Mouse (Mus musculus): ENCODE results near the gene Itch. TPM values are rescaled to one million over a fixed set of nuclear protein-coding genes. Genes with fewer than 3 reads are reported as not detected.
"Not testable (repeated sequence)": the region's sequence is repeated elsewhere in the genome, so short reads cannot be mapped to it uniquely, and the experiment has no call there.

Gene Itch
- polyA plus RNA-seq, 1 experiment from 2014 or later, result 20.3 TPM

GRCm38 (mm10) chr2:155103607-155104006 is 29.7 kb upstream of the Itch start:
- Histone ChIP-seq H3K4me1 (replicated peaks; ENCODE audit: control insufficient read depth, insufficient read depth, low read length) (no peaks in the 10 kb centered on the region), H3K9ac (ENCODE audit: low read depth, low read length) (no peak overlapping the region), H3K4me3 (ENCODE audit: low read depth, low read length) (no peak overlapping the region), H3K36me3 (ENCODE audit: control insufficient read depth, insufficient read depth) (no peaks in the 10 kb centered on the region), H3K27me3 (replicated peaks; ENCODE audit: control insufficient read depth, insufficient read depth, low read length) (no peaks in the 10 kb centered on the region), H3K9me3 (ENCODE audit: control insufficient read depth) (no peaks in the 10 kb centered on the region), H3K27ac (ENCODE audit: low read depth, low read length) (0 out of 2 replicates have a peak overlapping the region, but pooled peaks have one; percentile 15), H3K4me2 (replicated peaks; ENCODE audit: low read depth) (no peak overlapping the region)
- no peak for TF ChIP-seq CTCF (IDR thresholded peaks at IDR 0.05; ENCODE audit: low read depth)
- 66% methylated on average over 6 of the region's 6 CpGs for WGBS
- no peak for ATAC-seq

GRCm38 (mm10) chr2:155107276-155107675 is 26.0 kb upstream of the Itch start:
- not testable (repeated sequence) for H3K4me2 ChIP-seq (replicated peaks; ENCODE audit: low read depth); H3K27me3 ChIP-seq (replicated peaks; ENCODE audit: control insufficient read depth, insufficient read depth, low read length); ATAC-seq; H3K4me3 ChIP-seq (ENCODE audit: low read depth, low read length); H3K4me1 ChIP-seq (replicated peaks; ENCODE audit: control insufficient read depth, insufficient read depth, low read length); H3K9ac ChIP-seq (ENCODE audit: low read depth, low read length); H3K27ac ChIP-seq (ENCODE audit: low read depth, low read length); H3K9me3 ChIP-seq (ENCODE audit: control insufficient read depth); H3K36me3 ChIP-seq (ENCODE audit: control insufficient read depth, insufficient read depth)
- WGBS, result 79% methylated on average over 9 of the region's 9 CpGs

- Histone ChIP-seq H3K4me3 (ENCODE audit: low read depth, low read length) (no peak overlapping the region), H3K9me3 (ENCODE audit: control insufficient read depth) (no peaks in the 10 kb centered on the region), H3K9ac (ENCODE audit: low read depth, low read length) (no peak overlapping the region), H3K27me3 (replicated peaks; ENCODE audit: control insufficient read depth, insufficient read depth, low read length) (no peaks in the 10 kb centered on the region), H3K4me2 (replicated peaks; ENCODE audit: low read depth) (no peak overlapping the region), H3K27ac (ENCODE audit: low read depth, low read length) (no peak overlapping the region), H3K4me1 (replicated peaks; ENCODE audit: control insufficient read depth, insufficient read depth, low read length) (no peaks in the 10 kb centered on the region), H3K36me3 (ENCODE audit: control insufficient read depth, insufficient read depth) (no peaks in the 10 kb centered on the region)
- no peak for ATAC-seq
- 62% methylated on average over 7 of the region's 7 CpGs for WGBS
- TF ChIP-seq CTCF (IDR thresholded peaks at IDR 0.05; ENCODE audit: low read depth), result no peak
These were observed 18.0 kb upstream of the Itch start for GRCm38 (mm10) chr2:155115216-155115830.

GRCm38 (mm10) chr2:155133977-155134860 is 910 bp downstream of the Itch start:
- no peaks in the 10 kb centered on the region for H3K4me1 ChIP-seq (replicated peaks; ENCODE audit: control insufficient read depth, insufficient read depth, low read length)
- H3K9me3 ChIP-seq (ENCODE audit: control insufficient read depth), result no peaks in the 10 kb centered on the region
- H3K27me3 ChIP-seq (replicated peaks; ENCODE audit: control insufficient read depth, insufficient read depth, low read length), result no peaks in the 10 kb centered on the region
- H3K9ac ChIP-seq (ENCODE audit: low read depth, low read length), result peak overlapping the region; percentile 91
- 0 out of 2 replicates have a peak, but pooled peaks have one; percentile 14 for TF ChIP-seq CTCF (IDR thresholded peaks at IDR 0.05; ENCODE audit: low read depth)
- H3K4me2 ChIP-seq (replicated peaks; ENCODE audit: low read depth), result peak overlapping the region; percentile 72
- peaks cover 11% of the 10 kb centered on the region for H3K36me3 ChIP-seq (ENCODE audit: control insufficient read depth, insufficient read depth)
- H3K27ac ChIP-seq (ENCODE audit: low read depth, low read length), result peak overlapping the region; percentile 78
- ATAC-seq, result no peak
- H3K4me3 ChIP-seq (ENCODE audit: low read depth, low read length), result peak overlapping the region; percentile 75
- WGBS, result under 1% methylated on average over 18 of the region's 18 CpGs

- H3K9me3 ChIP-seq (ENCODE audit: control insufficient read depth), result no peaks in the 10 kb centered on the region
- peak overlapping the region; percentile 72 for H3K4me2 ChIP-seq (replicated peaks; ENCODE audit: low read depth)
- WGBS, result 49% methylated on average over 4 of the region's 4 CpGs
- peaks cover 20% of the 10 kb centered on the region for H3K36me3 ChIP-seq (ENCODE audit: control insufficient read depth, insufficient read depth)
- no peak overlapping the region; the same call in 1 of the 2 replicates for H3K4me3 ChIP-seq (ENCODE audit: low read depth, low read length)
- H3K27me3 ChIP-seq (replicated peaks; ENCODE audit: control insufficient read depth, insufficient read depth, low read length), result no peaks in the 10 kb centered on the region
- no peak for TF ChIP-seq CTCF (IDR thresholded peaks at IDR 0.05; ENCODE audit: low read depth)
- no peaks in the 10 kb centered on the region for H3K4me1 ChIP-seq (replicated peaks; ENCODE audit: control insufficient read depth, insufficient read depth, low read length)
- no peak for ATAC-seq
- no peak overlapping the region for H3K27ac ChIP-seq (ENCODE audit: low read depth, low read length)
- H3K9ac ChIP-seq (ENCODE audit: low read depth, low read length), result no peak overlapping the region
These were observed 1.8 kb downstream of the Itch start for GRCm38 (mm10) chr2:155135092-155135491.

- H3K27me3 ChIP-seq (replicated peaks; ENCODE audit: control insufficient read depth, insufficient read depth, low read length), result no peaks in the 10 kb centered on the region
- no peaks in the 10 kb centered on the region for H3K9me3 ChIP-seq (ENCODE audit: control insufficient read depth)
- no peak overlapping the region; the same call in 1 of the 2 replicates for H3K4me3 ChIP-seq (ENCODE audit: low read depth, low read length)
- H3K9ac ChIP-seq (ENCODE audit: low read depth, low read length), result no peak overlapping the region
- no peak for TF ChIP-seq CTCF (IDR thresholded peaks at IDR 0.05; ENCODE audit: low read depth)
- peaks cover 24% of the 10 kb centered on the region for H3K36me3 ChIP-seq (ENCODE audit: control insufficient read depth, insufficient read depth)
- H3K27ac ChIP-seq (ENCODE audit: low read depth, low read length), result no peak overlapping the region
- no peak for ATAC-seq
- H3K4me1 ChIP-seq (replicated peaks; ENCODE audit: control insufficient read depth, insufficient read depth, low read length), result no peaks in the 10 kb centered on the region
- WGBS, result 58% methylated on average over 1 of the region's 1 CpGs
- peak overlapping the region; percentile 72; the same call in 1 of the 2 replicates for H3K4me2 ChIP-seq (replicated peaks; ENCODE audit: low read depth)
These were observed 2.2 kb downstream of the Itch start for GRCm38 (mm10) chr2:155135534-155135933.
